Mouse (Mus musculus) lung, postnatal 0 days (tissue): ENCODE results near the gene Krt7. TPM values are rescaled to one million over a fixed set of nuclear protein-coding genes. Genes with fewer than 3 reads are reported as not detected.

Experiments used
- ATAC-seq: fragments of 200-750 bp; cut with Nextera tagmentation; 2 replicates; pipeline ENCODE4 v1.8.0; 2017; ENCODE audit warnings: moderate library complexity
- DNase-seq: peaks from one replicate; pipeline ENCODE4 v3.0.0-alpha.2; 2016; ENCODE audit warnings: low spot score
- H3K27ac ChIP-seq: fragments of 300-500 bp; sonication (generic); 2 replicates; pipeline ENCODE4 v1.5.1; 2014; ENCODE audit warnings: antibody characterized with exemption, mild to moderate bottlenecking, low read length, mixed read lengths
- H3K27me3 ChIP-seq: fragments of 300-500 bp; sonication (generic); replicated peaks from 2 replicates; pipeline ENCODE4 v1.6.1; 2014; ENCODE audit warnings: low read length, mixed read lengths; ENCODE audit not compliant: insufficient read depth
- H3K36me3 ChIP-seq: fragments of 300-500 bp; sonication (generic); 2 replicates; pipeline ENCODE4 v1.6.1; 2014; ENCODE audit warnings: low read length, mixed read lengths; ENCODE audit not compliant: insufficient read depth
- H3K4me1 ChIP-seq: fragments of 300-500 bp; sonication (generic); 2 replicates; pipeline ENCODE4 v1.6.1; 2014; ENCODE audit warnings: antibody characterized with exemption, low read depth, low read length, mixed read lengths; ENCODE audit not compliant: insufficient read depth
- H3K4me2 ChIP-seq: fragments of 300-500 bp; sonication (generic); replicated peaks from 2 replicates; pipeline ENCODE4 v1.6.1; 2014; ENCODE audit warnings: low read depth, mild to moderate bottlenecking, low read length, moderate library complexity, mixed read lengths
- H3K4me3 ChIP-seq: fragments of 300-500 bp; sonication (generic); 2 replicates; pipeline ENCODE4 v1.5.1; 2014; ENCODE audit warnings: low read depth, low read length
- H3K9ac ChIP-seq: fragments of 300-500 bp; sonication (generic); replicated peaks from 2 replicates; pipeline ENCODE4 v1.6.1; 2014; ENCODE audit warnings: low read depth, mild to moderate bottlenecking
- H3K9me3 ChIP-seq: fragments of 300-500 bp; sonication (generic); 2 replicates; pipeline ENCODE4 v1.6.1; 2016; ENCODE audit warnings: low read length, mixed read lengths
- CTCF ChIP-seq: IDR thresholded peaks from 2 replicates; pipeline ENCODE4 v1.5.1; 2016; ENCODE audit warnings: antibody characterized with exemption, mild to moderate bottlenecking
- EP300 ChIP-seq: IDR thresholded peaks from 2 replicates; pipeline ENCODE4 v1.6.1; 2016; ENCODE audit warnings: antibody characterized with exemption, mild to moderate bottlenecking, control low read depth
- WGBS: fragments of 180-500 bp; shearing (Covaris S2); extraction: QIAGEN DNeasy Blood & Tissue Kit; methylation state at CpG from one replicate; pipeline ENCODE4 v1.1.7; 2014; 5-methylcytosine and 5-hydroxymethylcytosine counted together
- polyA plus RNA-seq: library from polyadenylated mRNA; unstranded; fragments of >200 nt; fragmentation: Nextera tagmentation; extraction: Ambion mirVana; gene quantifications from 2 replicates; pipeline ENCODE4 v1.2.1, GENCODE M21; 2015

Gene Krt7
- polyA plus RNA-seq, 1 experiment from 2014 or later, result 430 TPM

GRCm38 (mm10) chr15:101447444-101447843 is 36.6 kb downstream of the Krt7 start, which contains the start of gene Krt88:
Krt88 (plus strand) TSS chr15:101447744.
- DNase-seq (no peak), ATAC-seq (no peak)
- TF ChIP-seq EP300 (no peak), CTCF (no peak)
- no peak within 1 kb of the TSS for H3K4me3 ChIP-seq
- H3K4me1 ChIP-seq, result no peaks in the 10 kb centered on the region
- H3K9ac ChIP-seq, result no peak within 1 kb of the TSS
- H3K27me3 ChIP-seq, result no peaks in the 10 kb centered on the region
- H3K27ac ChIP-seq, result no peak within 1 kb of the TSS
- 63% methylated on average over 2 of the region's 2 CpGs for WGBS
- H3K36me3 ChIP-seq, result no peaks in the 10 kb centered on the region
- H3K9me3 ChIP-seq, result no peaks in the 10 kb centered on the region
- H3K4me2 ChIP-seq, result no peak within 1 kb of the TSS

GRCm38 (mm10) chr15:101453093-101453736 is 42.4 kb downstream of the Krt7 start:
- Histone ChIP-seq H3K4me3 (no peak overlapping the region), H3K9me3 (no peaks in the 10 kb centered on the region), H3K4me2 (no peak overlapping the region), H3K27me3 (no peaks in the 10 kb centered on the region), H3K9ac (no peak overlapping the region), H3K27ac (no peak overlapping the region), H3K4me1 (no peaks in the 10 kb centered on the region), H3K36me3 (no peaks in the 10 kb centered on the region)
- WGBS, result 7% methylated on average over 13 of the region's 13 CpGs
- TF ChIP-seq EP300 (no peak), CTCF (peak; percentile 90)
- peak; percentile 86 for ATAC-seq
- peak; percentile 85 for DNase-seq

- no peaks in the 10 kb centered on the region for H3K27me3 ChIP-seq
- H3K4me2 ChIP-seq, result no peak overlapping the region
- H3K9ac ChIP-seq, result no peak overlapping the region
- H3K4me3 ChIP-seq, result no peak overlapping the region
- DNase-seq (peak; percentile 65), ATAC-seq (peak; percentile 67)
- 68% methylated on average over 8 of the region's 8 CpGs for WGBS
- H3K4me1 ChIP-seq, result no peaks in the 10 kb centered on the region
- peak; percentile 83 for TF ChIP-seq EP300
- no peak for TF ChIP-seq CTCF
- H3K36me3 ChIP-seq, result no peaks in the 10 kb centered on the region
- no peaks in the 10 kb centered on the region for H3K9me3 ChIP-seq
- H3K27ac ChIP-seq, result no peak overlapping the region
Measured at GRCm38 (mm10) chr15:101454774-101455173, 43.9 kb downstream of the Krt7 start.

GRCm38 (mm10) chr15:101455292-101455691 is 44.4 kb downstream of the Krt7 start:
- Histone ChIP-seq H3K9ac (no peak overlapping the region), H3K36me3 (no peaks in the 10 kb centered on the region), H3K4me1 (no peaks in the 10 kb centered on the region), H3K4me2 (no peak overlapping the region), H3K27ac (no peak overlapping the region), H3K9me3 (no peaks in the 10 kb centered on the region), H3K27me3 (no peaks in the 10 kb centered on the region), H3K4me3 (no peak overlapping the region)
- ATAC-seq, result no peak
- DNase-seq, result no peak
- TF ChIP-seq EP300, result no peak
- no peak for TF ChIP-seq CTCF
- WGBS, result 81% methylated on average over 2 of the region's 2 CpGs

- TF ChIP-seq EP300 (no peak), CTCF (no peak; the same call in 1 of the 2 replicates)
- ATAC-seq (no peak), DNase-seq (no peak)
- no peaks in the 10 kb centered on the region for H3K27me3 ChIP-seq
- no peak overlapping the region for H3K27ac ChIP-seq
- no peaks in the 10 kb centered on the region for H3K36me3 ChIP-seq
- 85% methylated on average over 6 of the region's 6 CpGs for WGBS
- H3K4me2 ChIP-seq, result no peak overlapping the region
- no peak overlapping the region for H3K4me3 ChIP-seq
- no peaks in the 10 kb centered on the region for H3K9me3 ChIP-seq
- H3K9ac ChIP-seq, result no peak overlapping the region
- H3K4me1 ChIP-seq, result no peaks in the 10 kb centered on the region
Measured at GRCm38 (mm10) chr15:101455891-101456290, 45.0 kb downstream of the Krt7 start.

GRCm38 (mm10) chr15:101458361-101458930 is 47.6 kb downstream of the Krt7 start:
- Histone ChIP-seq H3K4me3 (no peak overlapping the region), H3K36me3 (no peaks in the 10 kb centered on the region), H3K4me1 (no peaks in the 10 kb centered on the region), H3K27me3 (no peaks in the 10 kb centered on the region), H3K9me3 (no peaks in the 10 kb centered on the region), H3K9ac (no peak overlapping the region), H3K4me2 (no peak overlapping the region), H3K27ac (no peak overlapping the region)
- DNase-seq (no peak), ATAC-seq (no peak)
- TF ChIP-seq EP300 (no peak), CTCF (no peak)
- WGBS, result 49% methylated on average over 16 of the region's 16 CpGs
